Mouse (Mus musculus) layer of hippocampus, adult 8-10 months (tissue): ENCODE measurements around the gene Cel. TPM values are rescaled to one million over a fixed set of nuclear protein-coding genes. Genes with fewer than 3 reads are reported as not detected.

ENCODE experiments used
- DNase-seq, 2 experiments: peaks; one replicate each; pipeline ENCODE4 v3.0.0; 2022; ENCODE audit warnings: low spot score in 2 of 2
- microRNA-seq, 2 experiments: library from miRNA; unstranded; fragments of <30 nt; microRNA quantifications; one replicate each; pipeline ENCODE4 v1.2.0; 2022
- total RNA-seq, 4 experiments: library from RNA; stranded (reverse); gene quantifications; 2 replicates each; pipeline ENCODE4 v1.2.4; 2022

Cel gene
- total RNA-seq, 4 experiments from 2014 or later: not detected

DNA sequence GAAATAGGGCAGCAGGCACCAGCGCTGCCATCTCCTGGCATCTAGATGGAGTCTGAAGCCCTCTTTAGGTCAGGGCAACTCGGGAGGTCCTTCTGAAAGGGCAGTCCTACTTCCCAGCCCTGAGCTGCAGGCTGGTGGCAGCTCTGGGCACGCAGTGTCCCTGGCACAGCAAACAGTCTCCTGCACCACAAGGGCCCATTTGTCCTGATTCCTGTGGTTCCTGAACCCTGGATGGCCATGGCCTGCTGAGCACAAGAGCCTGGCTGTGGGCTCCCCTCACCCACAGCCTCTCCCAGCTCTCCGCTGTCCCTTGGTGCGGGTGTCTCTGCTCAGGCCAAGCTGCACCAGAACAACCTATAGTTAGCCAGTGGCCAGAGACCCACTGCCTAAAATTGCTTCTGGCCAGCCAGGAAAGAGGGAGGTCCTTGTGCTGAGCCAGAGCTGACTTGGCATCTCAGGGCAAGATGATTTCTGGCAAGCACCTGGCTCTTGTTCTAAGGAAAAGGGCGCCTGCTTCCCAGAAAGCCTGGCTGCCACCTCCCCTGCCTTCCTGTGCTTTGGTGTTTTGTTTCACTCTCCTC lies 41.5 kb downstream of the Cel start:
- peak; percentile 79 to 82 for DNase-seq

DNA sequence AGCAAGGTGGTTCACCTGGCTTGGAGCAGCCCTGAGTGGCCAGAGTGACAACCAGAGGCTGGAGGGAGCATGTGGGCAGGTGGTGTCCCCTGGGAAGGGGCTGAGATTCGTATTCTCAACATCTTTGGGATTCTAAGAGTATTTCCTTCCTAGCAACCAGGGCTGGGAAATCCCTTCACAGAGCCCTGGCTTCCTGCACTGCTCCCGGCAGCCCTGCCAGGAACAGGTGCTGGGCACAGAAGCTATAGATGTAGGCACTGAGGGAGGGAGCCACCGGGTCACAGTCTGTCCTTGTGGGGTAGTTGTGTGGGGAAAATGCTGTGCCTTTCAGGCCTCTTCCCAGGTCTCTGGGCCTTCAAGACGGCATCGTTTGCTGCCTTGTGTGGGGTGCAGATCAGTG lies 42.6 kb downstream of the Cel start:
- no peak for DNase-seq

DNA sequence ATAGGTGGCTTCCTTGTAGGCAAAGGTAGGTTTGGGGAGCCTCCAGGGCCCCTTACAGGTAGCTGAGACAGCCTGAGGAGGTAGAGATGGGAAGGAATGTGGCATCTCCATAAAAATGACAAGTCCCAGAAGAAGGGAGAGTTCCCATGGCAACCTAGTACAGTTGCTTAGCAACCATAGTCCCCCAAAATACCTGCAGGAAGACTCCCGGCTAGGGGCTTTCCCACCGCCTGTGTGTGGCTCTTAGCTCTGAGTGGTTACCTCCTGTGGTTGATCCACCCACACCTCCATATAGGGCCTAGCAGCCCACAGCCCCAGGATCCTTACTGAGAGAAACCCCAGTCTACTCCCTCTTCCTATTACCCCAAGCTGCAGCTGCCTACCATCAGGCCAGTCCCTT lies 45.0 kb downstream of the Cel start:
- no peak for DNase-seq

GRCm38 (mm10) chr2:28517206-28517909 lies 45.8 kb downstream of the Cel start:
- no peak for DNase-seq

DNA sequence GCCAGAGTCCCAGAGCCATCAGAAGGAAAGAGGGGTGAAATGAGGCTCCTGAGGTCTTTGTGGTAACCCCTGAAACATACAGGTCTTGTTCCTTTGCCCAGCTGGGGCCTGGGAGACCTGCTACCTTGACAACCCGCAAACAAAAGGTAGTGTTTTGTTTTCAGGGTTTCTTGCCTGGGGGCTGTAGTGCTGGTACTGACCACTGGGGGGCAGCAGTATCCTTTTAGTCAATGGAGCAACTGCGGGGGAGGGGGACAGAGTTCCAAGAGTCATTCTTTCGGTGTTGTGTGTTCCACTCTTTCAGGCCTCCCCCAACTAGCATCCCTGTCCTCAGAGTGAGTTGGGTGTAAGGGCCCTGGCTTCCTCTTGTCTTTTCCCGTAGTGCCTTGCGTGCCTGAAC lies 48.7 kb downstream of the Cel start:
- peak; percentile 81 to 90 for DNase-seq

GRCm38 (mm10) chr2:28513431-28514370 lies 49.5 kb downstream of the Cel start:
- peak in 1 of 2 experiments; percentile 17 for DNase-seq

- DNase-seq: peak in 1 of 2 experiments; percentile 12
Measured at GRCm38 (mm10) chr2:28512798-28513401, 50.3 kb downstream of the Cel start, which contains the start of gene Ralgds. TSS of gene Ralgds (plus strand) at chr2:28513125.

- peak; percentile 1 to 3 for DNase-seq
Measured at GRCm38 (mm10) chr2:28511600-28511999, 51.6 kb downstream of the Cel start.

DNA sequence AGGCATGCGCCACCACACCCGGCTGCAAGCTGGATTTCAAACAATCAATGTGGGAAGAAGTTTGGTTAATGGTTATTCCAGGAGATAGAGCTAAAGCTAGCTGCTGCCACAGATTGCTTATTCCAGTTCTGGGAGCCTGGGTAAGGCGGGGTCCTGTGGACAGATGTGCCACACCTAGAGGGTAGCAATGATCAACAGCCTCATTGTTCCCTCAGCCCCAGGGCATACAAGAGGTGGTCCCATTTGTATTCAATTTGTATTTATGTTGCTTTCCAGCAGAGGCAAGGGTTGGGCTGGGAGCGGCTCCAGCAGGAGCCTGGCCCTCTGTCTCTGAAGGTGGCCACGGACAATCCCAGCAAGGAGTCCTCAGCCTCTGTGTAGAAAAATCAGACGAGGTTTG lies 56.9 kb downstream of the Cel start:
- no peak for DNase-seq

- DNase-seq: no peak
Measured at GRCm38 (mm10) chr2:28505795-28506194, 57.4 kb downstream of the Cel start, which contains the start of gene Gm10134. TSS of gene Gm10134 (plus strand) at chr2:28506095.

Small RNA genes lying within 50 kb of the gene (microRNA-seq; reads per million reads assigned to microRNA genes)
- gene Gm22824: 0 reads per million in 2 experiments

Other genes with a start within 250 kb of the Cel start
- 10 to 100 TPM; 16.8 to 19.9 (median 19.1) TPM for gene Ppp1r26, start 116.6 kb downstream of the Cel start, total RNA-seq
- 1 to 10 TPM; 3.5 to 7.4 (median 4.8) TPM for gene 1700007K13Rik, start 97.1 kb downstream of the Cel start, total RNA-seq
- gene Mrps2, start 95.3 kb downstream of the Cel start, total RNA-seq: 10 to 100 TPM; 36.4 to 40.2 (median 37.6) TPM
- gene Gbgt1, start 66.5 kb downstream of the Cel start, total RNA-seq: 1 to 10 TPM; 2.1 to 6.6 (median 3.4) TPM
- 1 to 10 TPM in 3 of 4 experiments, not detected in 1; 1.5 to 4.1 (median 1.7) TPM for gene Gm10134, start 57.3 kb downstream of the Cel start, total RNA-seq
- 100 to 1,000 TPM; 105 to 142 (median 118) TPM for gene Ralgds, start 50.3 kb downstream of the Cel start, total RNA-seq
- gene Gtf3c5, start 20.3 kb upstream of the Cel start, total RNA-seq: 10 to 100 TPM; 18.6 to 21.2 (median 19.5) TPM
- not detected for gene Gfi1b, start 58.6 kb upstream of the Cel start, total RNA-seq
- gene Tsc1, start 77.8 kb upstream of the Cel start, total RNA-seq: 10 to 100 TPM; 42.0 to 55.4 (median 49.8) TPM
- gene Spaca9, start 136.3 kb upstream of the Cel start, total RNA-seq: 1 to 10 TPM in 2 of 4 experiments, not detected in 2; 1.0 to 1.6 TPM
- 1 to 10 TPM in 3 of 4 experiments, under 1 TPM in 1; 0.82 to 2.4 (median 1.8) TPM for gene Ak8, start 136.8 kb upstream of the Cel start, total RNA-seq